Mouse (Mus musculus): ENCODE data around the gene Pdxp.

DNA sequence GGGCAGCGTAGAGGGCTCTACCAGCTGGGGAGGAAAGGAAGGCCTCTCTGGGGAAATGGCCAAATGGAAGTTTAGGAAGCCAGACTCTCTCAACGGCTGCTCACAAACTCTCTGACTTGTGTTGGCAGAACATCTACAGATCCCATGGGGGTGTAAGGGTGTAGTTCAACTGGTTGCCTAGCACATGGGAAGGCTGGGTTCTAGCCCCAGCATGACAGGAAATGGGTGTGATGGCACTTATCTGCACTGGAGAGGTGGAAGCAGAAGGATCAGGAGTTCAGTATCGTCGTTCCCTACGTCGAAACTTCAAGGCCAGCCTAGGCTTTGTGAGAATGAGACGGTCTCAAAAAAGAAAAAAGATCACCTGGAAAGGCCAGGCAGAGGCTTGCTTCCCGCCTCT lies 4.7 kb upstream of the Pdxp start:
- no peak for TF ChIP-seq ELF1 (IDR thresholded peaks at IDR 0.05; ENCODE audit: low read depth, low read length)
- no peak for TF ChIP-seq POLR2AphosphoS2 (IDR thresholded peaks at IDR 0.05; ENCODE audit: low read depth, low read length)
- no peak for TF ChIP-seq CTCF (conservative IDR thresholded peaks at IDR 0.05 in 1 of 2, IDR thresholded peaks at IDR 0.05 in 1 of 2; ENCODE audit: low read depth in 2 of 2, low read length in 2 of 2)
- TF ChIP-seq EP300 (IDR thresholded peaks at IDR 0.05; ENCODE audit: low read length) = no peak
- TF ChIP-seq CHD2 (IDR thresholded peaks at IDR 0.05; ENCODE audit: low read length) = no peak
- TF ChIP-seq POLR2A (IDR thresholded peaks at IDR 0.05; ENCODE audit: low read depth, low read length) = no peak
- TF ChIP-seq ETS1 (conservative IDR thresholded peaks at IDR 0.05; ENCODE audit: low read depth, low read length) = no peak
- TF ChIP-seq MAX (IDR thresholded peaks at IDR 0.05; ENCODE audit: low read length) = no peak
- no peak for TF ChIP-seq UBTF (IDR thresholded peaks at IDR 0.05; ENCODE audit: low read depth, low read length)
- TF ChIP-seq RCOR1 (conservative IDR thresholded peaks at IDR 0.05; ENCODE audit: low read depth, low read length) = no peak
- no peak for TF ChIP-seq SIN3A (IDR thresholded peaks at IDR 0.05; ENCODE audit: low read length)
- TF ChIP-seq JUN (IDR thresholded peaks at IDR 0.05; ENCODE audit: insufficient read depth, low read depth, low read length) = no peak
